Mouse (Mus musculus) kidney, adult 18-20 months (tissue): ENCODE data around the gene Ankrd65.

Experiments used
- DNase-seq: peaks from one replicate; pipeline ENCODE4 v3.0.0; 2021

Gene Ankrd65

DNA sequence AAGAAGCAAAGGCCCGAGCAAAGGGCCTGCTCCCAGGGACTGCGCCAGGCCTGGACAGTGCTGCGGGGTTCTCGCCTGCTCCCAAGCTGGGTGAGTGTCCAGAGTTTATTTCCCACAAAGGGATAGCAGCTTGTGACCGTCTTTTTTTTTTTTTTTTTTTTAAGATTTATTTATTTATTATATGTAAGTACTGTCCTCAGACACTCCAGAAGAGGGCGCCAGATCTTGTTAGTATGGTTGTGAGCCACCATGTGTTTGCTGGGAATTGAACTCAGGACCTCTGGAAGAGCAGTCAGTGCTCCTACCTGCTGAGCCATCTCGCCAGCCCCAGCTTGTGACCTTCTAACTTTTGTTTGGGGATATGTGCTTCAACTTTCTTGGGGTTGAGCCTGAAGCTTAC is 30.8 kb downstream of the Ankrd65 start:
- no peak for DNase-seq

DNA sequence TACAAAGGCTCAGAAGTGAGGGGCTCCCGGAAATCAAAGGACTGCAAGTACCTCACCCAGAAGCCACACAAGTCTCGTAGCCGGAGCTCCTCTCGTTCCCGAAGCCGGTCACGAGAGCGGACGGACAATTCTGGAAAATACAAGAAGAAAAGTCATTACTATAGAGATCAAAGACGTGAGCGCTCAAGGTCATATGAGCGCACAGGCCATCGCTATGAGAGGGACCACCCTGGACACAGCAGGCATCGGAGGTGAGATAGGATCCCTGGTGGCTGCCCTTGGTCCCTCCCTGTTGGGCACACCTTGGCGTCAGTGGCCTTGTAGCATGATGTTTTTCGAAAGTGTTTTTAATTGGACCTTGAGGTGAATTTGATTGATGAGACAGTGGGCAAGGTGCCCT is 33.2 kb downstream of the Ankrd65 start:
- no peak for DNase-seq

DNA sequence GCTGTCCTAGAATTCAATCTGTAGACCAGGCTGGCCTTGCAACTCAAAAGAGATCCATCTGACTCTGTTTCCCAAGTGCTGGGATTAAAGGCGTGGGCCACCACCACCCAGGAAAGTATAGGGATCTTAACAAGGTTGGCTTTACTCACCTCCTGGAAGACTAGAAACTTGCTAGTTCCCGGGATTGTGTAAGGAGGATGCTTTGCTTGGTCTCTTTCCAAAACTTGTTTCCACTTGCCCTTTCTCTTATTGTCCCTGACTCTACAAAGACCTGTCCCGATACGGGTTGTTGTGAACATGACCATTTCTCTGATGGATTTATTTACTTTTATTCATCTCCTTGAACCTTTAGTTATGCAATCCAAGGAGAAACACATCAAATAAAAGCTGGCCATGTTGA is 39.6 kb downstream of the Ankrd65 start:
- no peak for DNase-seq

DNA sequence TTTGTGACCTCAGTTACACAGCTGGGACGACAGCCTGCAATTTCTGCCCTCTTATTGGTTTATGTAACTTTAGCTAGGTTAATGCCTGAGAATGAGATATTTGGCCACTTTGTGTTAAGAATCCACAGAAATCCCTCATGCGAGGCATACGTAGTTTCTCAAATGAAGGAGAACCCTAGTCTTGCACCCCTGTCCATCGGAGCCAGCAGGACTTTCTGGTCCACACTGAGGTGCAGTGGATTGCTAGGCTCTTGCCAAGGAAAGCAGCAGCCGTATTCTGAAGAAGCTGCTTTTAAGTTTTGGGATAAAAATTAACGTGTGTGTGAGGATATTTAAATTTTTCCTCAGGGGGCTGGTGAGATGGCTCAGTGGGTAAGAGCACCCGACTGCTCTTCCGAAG is 40.4 kb downstream of the Ankrd65 start:
- no peak for DNase-seq

DNA sequence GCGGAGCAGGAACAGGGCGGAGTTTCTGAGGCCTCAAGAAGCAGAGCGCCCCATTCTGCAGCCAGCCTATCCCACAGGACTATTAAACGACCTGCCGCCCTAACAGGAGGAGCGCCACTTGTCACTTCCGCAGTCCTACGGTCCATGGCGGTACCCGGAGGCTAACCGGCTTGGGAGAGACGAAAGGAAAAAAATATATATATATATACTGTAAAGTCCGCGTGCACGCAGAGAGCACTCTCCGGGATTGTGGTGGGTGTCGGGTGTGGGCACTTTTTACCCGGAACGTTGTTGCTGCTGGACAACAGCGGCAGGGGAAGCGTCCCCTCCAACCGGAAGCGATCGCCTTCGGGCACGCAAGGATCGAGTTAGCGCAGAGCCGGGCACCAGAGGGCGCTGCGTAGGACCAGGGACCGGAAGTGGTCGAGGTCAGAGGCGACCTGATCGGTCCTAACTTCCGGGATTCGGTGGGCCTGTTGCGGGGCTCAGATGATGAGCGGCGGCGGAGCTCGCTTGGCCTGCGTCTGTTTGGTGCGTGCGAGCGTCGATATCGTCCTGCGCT is 41.0 kb downstream of the Ankrd65 start, which contains the start of gene Aurkaip1:
Aurkaip1 (plus strand) TSS at position 68 of the 562 bp plus-strand sequence.
- peak; percentile 96 for DNase-seq

DNA sequence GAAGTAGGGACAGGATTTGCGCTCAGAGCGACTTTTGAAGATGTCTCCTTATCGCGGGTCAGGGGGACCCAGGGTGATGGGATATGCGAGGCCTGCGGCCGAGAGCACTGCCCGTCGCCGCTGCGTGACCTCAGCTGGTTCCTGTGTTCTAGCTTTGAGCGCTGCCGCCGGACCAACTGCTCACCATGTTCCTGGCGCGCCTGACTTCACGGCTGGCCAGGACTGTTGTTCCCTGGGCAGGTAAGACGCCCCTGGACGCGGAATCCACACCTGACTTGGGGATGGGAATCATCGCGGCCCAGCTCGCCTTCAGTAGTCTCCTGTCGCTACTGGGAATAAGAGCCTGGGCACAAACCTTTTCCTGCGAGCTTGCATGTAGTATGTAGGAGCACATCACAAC is 41.6 kb downstream of the Ankrd65 start:
- DNase-seq: no peak

DNA sequence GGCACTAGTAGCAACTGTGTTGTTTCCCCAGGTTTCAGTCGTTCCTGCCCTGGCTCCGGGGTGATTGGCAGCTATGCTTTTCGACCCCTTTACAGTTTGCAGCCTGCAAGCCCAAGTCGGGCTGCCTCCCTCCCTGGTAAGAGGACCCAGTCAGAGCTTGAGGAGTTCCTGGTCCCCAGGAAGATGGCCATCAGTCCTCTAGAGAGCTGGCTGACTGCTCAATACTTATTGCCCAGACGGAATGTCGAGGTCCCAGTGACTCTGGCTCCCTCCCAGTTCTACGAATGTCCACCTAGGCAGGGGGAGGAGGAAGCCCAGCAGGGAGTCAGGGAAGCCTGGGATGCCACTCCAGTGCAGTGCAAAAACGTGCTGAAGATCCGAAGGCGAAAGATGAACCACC is 42.1 kb downstream of the Ankrd65 start:
- DNase-seq: no peak

DNA sequence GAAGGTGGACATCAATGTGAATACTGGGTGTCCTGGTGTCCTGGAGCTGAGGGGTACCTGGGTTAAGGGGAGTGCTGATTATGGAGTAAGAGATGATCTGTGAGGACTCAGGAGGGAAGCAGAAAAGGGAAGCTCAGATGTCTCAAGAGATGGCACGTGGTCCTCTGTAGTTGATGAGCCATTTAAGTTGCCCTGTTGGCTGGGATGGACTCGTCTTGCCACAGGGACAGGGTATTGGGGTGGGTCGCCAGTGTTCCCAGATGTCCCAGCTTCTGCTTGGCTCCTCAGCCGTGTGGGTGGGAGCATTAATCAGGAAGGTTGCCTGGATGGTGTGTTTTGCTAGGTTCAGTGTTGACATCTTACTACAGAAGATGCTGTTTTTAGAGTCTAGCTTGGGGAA is 43.0 kb downstream of the Ankrd65 start:
- no peak for DNase-seq

DNA sequence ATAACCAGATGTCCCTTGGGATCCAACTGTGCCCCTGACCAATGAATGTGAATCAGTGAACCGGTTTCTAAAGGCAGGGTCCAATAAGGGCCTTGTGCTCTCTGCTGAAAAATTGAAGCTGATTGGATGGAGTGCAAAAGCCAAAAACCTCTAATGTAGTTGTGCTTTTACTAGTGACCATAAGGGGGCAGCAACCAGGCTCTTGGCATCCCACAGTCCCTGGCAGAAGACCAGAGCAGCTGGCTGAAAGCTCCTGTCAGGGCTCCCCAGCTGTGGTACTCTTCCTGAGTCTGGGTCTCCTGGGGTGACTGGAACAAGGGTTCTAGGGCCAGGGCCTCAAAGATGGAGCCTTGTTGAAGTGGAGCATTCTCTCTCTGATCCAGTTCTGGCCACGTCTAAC is 43.6 kb downstream of the Ankrd65 start:
- peak; percentile 84 for DNase-seq

DNA sequence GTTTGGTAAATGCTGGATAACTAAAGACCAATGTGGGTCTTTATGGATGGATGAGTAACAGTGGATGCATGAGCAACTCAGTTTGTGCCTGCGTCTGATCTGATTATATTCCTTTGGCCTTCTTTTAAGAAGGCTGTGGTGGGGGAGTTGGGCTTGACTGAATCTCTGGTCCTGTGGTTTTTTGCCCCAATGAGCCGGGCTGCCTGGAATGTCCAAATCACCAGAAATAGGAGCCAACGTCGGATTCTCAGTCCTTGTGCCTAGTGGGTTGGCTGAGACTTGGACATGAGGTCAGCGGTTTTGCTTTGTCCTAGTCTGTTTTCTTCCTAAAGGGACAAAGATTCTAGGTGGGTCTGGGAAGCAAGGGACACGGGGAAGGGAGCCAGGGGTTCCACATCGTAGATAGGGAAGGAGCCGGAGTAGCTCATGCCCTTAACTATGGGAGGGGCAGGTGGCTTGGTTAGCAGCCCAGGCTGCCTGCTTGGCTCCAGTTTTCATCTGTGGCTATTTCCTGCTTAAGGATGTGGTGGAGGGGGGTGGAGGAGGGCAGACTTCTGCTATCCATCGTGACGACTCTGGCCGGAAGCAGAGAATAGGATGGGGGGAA is 47.3 kb downstream of the Ankrd65 start:
- peak; percentile 39 for DNase-seq

DNA sequence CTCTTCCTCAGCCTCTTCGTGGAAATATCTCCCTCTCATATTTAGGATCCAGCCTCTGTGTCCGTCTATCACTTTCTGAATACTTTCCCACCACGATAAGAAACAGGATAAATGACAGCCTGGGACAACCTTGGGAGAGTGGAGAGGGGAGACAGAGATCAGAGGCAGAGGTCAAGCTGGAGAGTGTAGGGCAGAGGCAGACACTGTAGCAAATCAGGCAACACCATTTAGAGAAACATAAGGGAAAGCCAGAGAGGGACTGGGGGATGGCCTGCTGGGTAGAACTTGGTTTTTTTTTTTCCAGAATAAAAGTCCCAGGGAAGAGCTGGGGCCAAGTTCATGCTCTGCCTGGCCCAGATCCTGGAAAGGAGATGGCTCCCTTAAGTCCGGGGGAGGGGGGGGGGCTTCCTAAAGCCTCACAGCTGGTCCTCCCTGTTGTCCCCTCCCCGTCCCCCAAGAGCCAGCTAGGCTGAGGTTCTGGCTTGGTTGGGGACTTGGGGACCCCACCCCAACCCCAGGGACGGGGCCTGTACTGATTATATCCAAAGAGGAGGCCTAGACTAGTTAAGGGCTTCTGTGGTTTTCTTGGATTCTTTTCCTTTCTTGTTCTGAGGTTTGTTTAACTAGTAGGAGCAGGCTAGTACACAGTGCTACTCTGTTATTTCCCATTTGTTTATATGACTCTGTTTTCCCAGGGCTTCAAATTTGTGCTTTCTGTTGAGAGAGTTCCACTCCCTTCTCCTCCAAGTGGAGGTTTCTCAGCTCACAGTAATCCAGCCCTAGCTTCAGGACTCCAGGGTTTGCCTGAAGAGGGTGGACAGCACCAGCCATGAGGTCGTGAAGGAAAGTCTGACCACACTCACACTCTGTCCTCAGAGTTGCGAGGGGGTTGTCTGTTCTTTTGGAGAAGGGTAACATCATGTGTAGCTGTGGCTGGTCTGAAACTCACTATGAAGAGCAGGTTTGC is 48.2 kb downstream of the Ankrd65 start:
- DNase-seq: no peak

DNA sequence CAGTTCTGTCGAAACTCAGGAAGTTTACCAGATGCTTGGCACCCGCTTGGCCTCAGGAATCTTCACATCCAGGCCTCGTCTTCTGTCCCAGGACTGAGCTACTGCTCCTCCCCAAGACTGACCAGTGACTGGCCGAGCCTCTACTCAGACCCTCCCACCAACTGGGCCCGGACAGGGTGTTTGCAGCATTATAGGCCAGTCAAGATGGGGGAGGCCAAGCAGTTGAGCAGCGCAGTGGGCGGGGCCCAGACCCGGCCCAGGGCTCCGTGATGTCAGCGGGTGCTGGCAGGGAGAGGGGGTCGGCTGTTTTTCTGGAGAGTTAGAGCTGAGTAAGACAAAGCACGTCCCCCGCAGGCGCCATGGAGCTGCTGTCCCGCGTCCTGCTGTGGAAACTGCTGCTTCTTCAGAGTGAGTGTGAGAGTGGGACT is 49.3 kb downstream of the Ankrd65 start, which contains the start of gene Mxra8:
Mxra8 (plus strand) TSS at position 198 of the 428 bp plus-strand sequence.
- peak; percentile 72 for DNase-seq

DNA sequence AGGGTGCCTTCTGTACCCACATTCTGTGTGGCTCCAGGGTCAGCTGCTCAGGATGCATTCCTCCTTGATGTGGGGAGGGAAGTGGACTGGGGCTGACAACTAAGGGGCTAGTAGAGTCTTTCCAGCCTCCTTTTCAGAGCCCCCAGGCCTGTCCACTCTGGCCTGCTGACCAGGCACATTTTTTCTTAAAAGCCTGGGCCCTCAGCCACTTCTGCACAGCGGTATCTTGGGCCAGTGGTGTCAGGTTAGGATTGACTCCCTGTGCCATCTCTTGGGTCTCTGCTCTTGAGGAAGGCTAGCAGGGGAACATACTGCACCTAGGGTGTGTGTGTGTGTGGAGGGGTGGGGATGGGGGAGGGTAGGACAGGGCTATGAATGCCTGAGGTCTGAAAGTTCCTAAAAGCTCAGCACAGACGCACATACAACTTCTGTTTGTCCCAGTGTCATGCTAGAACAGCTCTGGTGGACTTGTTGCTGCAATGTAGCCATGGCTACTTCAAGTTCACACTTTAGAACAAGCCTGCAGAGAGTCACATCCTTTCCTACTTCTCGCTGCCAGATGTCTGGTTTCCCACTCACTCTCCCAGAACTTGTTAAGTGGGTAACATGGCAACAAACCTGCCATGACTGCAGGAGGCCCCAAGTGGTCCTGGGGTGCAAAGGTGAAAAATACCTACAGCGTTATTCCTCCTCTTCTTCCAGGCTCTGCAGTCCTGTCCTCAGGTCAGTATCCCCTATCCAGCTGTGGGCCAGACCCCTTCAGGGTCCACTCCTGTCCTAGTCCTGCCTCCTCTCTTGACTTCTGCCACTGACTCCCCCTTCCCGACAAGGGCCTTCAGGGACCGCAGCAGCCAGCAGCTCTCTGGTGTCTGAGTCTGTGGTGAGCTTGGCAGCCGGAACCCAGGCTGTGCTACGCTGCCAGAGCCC is 50.1 kb downstream of the Ankrd65 start:
- no peak for DNase-seq

DNA sequence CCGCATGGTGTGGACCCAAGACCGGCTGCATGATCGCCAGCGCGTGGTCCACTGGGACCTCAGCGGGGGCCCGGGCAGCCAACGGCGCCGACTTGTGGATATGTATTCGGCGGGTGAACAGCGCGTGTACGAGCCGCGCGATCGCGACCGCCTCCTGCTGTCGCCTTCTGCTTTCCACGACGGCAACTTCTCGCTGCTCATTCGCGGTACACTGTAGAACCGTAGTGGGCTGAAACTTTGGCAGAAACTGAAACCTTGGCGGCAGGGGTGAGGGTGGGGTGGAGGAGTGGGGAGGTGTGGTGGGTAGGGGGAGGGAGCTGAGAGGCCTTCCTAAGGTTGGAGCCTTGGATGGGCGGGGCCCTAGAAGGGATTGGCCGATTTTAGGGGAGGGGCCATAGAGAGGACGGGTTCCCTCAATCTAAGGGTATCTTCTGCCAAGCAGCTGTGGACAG is 50.8 kb downstream of the Ankrd65 start:
- DNase-seq: peak; percentile 70

DNA sequence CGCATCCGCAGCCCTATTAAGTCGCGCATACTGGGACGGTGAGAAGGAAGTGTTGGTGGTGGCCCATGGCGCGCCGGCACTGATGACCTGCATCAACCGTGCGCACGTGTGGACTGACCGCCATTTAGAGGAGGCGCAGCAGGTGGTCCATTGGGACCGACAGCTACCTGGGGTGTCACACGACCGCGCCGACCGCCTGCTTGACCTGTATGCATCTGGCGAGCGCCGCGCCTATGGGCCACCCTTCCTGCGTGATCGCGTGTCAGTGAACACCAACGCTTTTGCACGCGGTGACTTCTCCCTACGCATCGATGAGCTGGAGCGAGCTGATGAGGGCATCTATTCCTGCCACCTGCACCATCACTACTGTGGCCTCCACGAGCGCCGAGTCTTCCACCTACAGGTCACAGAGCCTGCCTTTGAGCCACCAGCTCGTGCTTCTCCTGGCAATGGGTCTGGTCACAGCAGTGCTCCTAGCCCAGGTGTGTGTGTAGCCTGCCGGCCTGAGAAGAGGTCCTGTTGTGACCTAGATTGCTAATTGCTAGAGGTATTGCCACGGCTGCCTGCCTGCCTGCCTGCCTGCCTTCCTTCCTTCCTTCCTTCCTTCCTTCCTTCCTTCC is 51.5 kb downstream of the Ankrd65 start:
- DNase-seq: no peak

DNA sequence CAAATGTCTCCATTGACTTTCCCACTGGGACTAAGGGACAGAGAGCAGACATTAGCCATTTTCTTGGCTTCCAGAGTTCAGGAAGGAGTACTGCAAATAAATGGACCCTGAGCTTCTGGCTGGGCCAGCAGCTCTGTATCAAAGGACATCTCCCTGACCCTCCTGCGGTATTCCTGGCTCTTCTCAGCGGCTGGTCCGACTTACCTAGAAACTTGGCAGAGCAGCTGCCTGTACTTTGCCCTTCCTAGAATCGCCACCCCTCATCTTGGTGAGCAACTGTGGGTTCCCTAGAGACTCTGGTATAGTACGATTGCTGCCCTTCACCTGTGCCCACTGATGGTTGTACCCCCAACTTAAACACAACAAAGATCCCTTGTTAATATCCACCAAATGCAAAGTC is 53.0 kb downstream of the Ankrd65 start:
- DNase-seq: peak; percentile 59

DNA sequence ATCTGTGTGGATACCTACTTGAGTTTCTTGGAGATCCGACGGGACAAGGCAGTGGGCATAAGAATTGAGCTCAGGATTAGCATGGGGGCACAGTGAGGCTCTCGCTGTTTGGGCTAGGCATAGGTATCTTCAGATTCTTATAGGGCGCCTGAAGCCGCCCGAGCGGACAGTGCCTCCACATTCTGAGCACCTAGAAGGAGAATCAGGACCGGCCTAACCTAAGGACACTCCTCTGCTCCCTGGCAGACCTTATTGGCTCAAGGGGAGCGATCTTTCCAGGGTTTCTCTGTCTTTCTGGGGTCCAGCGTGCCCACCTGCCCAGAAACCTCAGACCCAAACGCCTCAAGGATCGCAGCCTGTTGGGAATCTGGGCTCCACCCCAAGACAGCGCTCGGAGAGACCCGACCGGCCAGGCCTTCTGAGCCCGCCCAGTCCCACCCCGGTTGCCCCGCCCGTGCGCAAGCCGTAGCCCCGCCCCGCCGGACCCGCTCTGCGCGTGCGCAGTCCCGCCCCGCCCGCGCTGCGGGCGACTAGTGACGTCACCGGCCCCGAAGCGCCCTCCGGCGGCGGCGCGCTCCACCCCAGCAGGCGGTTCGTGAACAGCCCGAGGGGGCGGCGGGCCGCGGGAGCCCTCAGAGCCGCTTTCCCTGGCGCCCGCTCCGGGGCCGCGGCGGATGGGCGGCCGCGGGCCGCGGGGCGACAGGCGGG is 56.8 kb downstream of the Ankrd65 start, which contains the start of gene Dvl1:
Dvl1 (plus strand) TSS at position 532 of the 708 bp plus-strand sequence.
- peak; percentile 93 for DNase-seq

DNA sequence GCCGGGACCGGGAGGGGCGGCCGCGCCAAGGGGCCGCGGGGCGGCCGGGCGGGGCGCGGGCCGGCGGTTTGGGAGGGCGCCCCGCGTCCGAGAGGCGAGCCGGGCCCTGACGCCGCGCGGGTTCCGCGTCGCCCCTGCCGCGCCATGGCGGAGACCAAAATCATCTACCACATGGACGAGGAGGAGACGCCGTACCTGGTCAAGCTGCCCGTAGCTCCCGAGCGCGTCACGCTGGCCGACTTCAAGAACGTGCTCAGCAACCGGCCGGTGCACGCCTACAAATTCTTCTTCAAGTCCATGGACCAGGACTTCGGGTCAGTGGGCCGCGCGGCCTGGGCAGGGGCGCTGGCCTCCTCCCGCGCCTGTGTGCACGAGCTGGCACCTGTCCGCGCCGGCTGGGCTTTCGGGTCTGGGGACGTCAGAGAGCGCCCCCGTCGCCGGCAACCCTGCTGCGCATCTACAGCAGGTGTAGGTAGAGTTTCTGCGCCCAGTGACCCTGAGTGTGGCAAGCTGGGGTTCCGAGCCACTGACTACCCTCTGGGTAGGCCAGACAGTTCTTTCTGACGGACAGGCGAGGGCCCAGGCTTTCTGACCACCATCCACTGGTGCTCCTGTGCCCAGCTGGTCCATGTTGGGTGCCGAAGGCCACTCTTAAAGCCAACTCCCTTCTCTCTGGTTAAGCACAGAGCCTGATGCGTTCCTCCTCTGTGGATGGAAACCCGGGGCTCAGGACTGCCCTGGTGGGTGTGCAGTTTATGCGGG is 57.5 kb downstream of the Ankrd65 start:
- peak; percentile 65 for DNase-seq

DNA sequence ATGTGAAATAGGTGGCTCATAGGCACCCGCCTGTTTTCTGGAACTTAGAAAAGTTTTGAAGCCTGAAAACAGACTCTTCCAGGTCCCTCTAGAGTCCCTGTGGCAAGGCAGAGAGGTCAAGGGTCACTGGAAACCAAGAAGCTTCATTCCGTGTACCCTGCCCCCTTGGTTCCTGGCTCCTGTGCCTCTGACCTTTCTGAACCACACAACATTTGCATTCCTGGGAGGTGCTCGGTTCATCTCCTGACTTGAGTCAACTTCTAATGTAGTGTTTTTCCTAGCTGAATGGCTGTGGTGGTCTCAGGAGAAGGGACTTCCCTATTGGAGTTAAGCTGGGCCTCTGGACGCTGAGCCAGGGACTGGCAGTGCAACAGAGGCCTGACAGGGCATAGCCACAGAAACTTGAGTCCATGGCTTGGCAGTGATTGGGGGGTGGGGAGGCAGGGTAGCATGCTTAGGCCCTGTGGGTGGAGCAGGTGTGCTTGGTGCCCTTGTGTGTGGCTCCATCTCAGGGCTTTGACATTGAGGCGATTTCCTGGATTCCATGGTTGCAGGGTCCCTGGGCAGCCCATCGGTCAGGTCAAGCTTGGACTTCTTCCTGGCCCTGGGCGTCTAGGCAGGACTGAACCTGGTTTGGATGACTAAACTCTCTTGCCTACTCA is 58.3 kb downstream of the Ankrd65 start:
- DNase-seq: peak; percentile 64
